Mouse (Mus musculus) T-helper 17 cell (primary cell): ENCODE results near the gene Acot7.

Experiments
- in situ Hi-C, 2 experiments: fragments of 300-600 bp; cut with MboI, MseI; formaldehyde crosslinking; loops; 1 replicate in 1 of 2; 2 replicates in 1 of 2; pipeline ENCODE4 v1.15.1; 2025; ENCODE audit warnings: high pct_unique_total_duplicates in 2 of 2

Acot7 gene

DNA sequence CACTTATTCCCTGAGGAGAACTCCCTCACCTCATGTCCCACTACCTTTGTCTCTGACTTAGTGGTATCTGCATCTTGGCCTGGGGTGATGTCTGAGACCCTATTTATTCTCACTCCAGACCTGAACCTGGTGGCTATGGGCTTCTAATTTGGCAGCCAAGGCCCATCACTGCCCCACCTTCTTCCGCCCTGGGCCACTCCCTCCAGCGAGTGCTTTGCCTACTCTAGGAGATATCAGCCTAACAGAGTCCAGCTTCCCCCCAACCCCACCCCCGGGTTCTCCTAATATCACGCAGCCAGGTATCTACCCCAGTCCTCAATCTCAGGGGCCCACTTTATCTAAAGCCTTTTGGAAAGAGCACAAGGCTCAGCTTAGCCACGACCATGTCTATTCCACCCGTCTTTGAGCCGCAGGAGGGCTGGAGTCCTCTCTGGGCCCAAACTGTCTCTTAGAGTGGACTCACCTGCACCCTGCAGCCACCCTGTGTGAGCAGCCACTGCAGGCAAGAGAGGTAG lies 26.4 kb upstream of the Acot7 start:
- in situ Hi-C loops = loop anchor here (25.0 kb wide), 2 partner anchors 286 to 1986 kb away; partner anchors contain the start of genes Trp73 (in 1 of the 2) and Wrap73 (in 1 of the 2)

DNA sequence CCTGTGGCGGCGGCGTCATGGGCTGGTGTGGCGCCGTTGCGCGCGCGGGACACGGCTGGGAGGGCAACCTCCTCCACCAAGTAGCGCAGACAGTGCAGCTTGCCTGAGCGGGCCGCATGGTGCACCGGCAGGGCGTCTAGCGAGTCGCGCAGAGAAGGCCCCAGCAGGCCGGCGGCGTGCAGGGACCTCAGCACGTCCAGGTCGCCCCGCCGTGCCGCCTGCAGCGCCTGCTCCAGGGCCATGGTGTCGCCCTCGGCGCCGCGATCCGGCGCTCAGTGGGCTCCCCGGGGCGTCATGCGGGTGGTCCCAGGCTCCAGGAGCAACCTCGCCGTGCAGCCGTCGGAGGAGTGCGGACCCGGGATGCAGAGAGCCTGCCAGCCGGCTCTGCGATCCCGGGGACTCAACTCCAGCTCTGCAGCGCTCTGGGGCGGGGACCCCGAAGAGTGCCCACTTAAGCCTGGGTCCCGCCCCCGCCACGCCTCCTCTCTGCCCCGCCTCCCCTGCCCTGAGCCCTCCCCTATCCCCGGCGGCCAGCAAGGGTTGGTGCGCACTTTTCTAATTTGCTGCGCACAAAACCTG lies 25.9 kb upstream of the Acot7 start, which contains the start of gene Espn:
Espn (minus strand) TSS at position 406 of the 579 bp plus-strand sequence.
- in situ Hi-C loops = loop anchor here (25.0 kb wide), 2 partner anchors 285 to 1985 kb away; partner anchors contain the start of genes Trp73 (in 1 of the 2) and Wrap73 (in 1 of the 2)

DNA sequence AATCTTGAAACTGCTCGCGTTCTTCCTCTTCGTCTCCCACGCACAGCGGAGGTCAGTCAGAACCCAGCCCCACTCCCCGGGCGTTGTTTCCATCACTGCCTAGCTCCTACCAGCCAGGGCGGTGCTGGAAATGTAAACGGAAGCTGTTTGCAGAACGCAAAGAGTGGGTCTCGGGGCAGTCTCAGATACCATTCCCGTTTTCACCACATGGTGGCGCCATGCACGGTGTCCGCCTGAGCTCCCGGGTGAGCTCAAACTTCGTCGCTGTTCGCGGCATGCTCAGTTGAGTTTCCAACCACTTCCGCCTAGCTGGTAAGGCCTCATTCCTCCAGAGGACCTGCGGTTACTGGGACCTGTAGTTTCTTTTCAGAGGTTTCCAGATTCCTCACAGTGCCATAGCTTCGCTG lies 24.2 kb upstream of the Acot7 start:
- in situ Hi-C loops = loop anchor here (25.0 kb wide), 2 partner anchors 284 to 1984 kb away; partner anchors contain the start of genes Trp73 (in 1 of the 2) and Wrap73 (in 1 of the 2)

DNA sequence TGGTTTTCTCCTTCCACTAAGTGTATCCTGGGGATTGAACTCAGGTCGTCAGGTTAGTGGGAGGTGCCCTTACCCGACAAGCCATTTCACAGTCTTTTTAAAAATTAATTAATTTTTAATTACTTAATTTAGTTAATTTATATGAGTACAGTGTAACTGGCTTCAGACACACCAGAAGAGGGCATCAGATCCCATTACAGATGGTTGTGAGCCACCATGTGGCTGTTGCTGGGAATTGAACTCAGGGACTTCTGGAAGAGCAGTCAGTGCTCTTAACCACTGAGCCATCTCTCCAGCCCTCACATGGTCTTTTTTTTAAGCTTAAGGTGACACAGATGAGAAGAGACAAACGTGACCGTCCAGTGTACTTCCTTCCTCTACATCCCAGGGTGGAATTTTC lies 22.9 kb upstream of the Acot7 start:
- in situ Hi-C loops = loop anchor here (25.0 kb wide), 2 partner anchors 282 to 1982 kb away; partner anchors contain the start of genes Trp73 (in 1 of the 2) and Wrap73 (in 1 of the 2)

DNA sequence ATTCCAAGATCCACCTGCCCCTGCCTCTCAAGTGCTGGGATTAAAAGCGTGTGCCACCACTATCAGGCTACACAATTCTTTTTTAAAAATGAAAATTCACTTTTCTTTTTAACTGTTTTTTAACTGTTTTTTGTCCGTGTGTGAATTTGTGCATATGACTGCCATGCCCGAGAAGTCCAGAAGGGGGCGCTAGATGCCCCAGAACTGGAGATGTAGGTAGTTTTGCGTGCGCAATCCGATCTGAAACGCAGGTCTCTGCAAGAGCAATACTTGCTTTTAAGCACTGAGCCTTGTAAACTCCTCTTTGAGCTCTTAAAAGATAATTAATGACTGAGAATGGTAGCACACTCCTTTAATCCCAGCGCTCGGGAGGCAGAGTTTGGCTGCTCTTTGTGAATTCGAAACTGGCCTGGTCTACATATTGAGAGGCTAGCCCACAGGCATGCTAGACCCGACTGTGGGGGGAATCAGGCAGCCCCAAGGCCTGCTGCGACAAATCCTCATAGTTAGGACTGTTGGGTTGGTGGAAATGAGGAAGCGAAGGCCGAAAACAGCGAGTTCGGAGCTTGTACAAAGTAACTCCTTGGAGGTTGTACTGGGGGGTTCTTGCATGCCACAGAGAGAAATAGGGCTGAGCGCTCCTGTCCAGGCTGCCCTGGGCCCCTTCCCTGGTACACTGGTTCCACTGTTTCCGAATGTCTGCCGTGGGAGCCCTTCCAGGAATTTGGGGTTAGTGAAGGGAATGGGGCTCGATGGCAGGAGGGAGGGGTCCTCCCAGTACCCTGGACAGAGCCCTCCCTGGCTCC lies 20.0 kb upstream of the Acot7 start:
- in situ Hi-C loops = loop anchor here (25.0 kb wide), 2 partner anchors 279 to 1979 kb away; partner anchors contain the start of genes Trp73 (in 1 of the 2) and Wrap73 (in 1 of the 2)

DNA sequence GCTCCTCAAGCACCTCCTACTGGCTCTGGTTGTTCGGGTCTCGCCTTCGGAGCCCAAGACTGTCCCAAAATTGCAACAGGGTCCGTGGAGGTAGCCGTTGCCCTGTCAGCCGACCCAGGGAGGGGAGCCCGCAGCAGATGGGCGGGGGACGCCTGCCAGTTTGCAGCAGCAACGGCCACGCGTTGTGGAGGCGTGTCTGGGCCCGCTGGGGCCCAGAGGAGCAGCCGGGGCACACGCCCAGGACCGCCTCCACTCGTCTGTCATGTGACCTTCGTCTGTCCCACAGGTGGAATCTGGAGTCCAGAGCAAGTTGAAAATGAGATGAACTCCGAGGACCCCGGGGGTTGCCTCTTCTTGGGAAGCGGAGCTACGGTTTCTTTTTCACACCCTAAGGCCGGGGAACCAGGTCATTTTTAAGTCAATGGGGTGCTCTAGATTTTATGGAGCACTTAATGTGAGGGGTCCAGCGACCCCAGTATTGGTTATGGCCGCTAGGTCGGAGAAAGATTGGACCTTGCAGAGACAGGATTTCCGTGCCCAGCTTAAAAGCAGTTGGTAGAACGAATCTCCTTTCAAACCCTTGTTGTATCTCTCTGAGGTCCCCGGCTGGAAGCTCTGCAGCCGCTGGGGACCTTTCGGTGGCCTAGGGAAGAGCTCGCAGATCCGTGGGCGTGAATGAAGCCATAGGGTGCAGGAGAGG lies 19.2 kb upstream of the Acot7 start, which contains the start of gene Hes2:
Hes2 (plus strand) TSS at position 283 of the 700 bp plus-strand sequence.
- in situ Hi-C loops = loop anchor here (25.0 kb wide), 2 partner anchors 279 to 1979 kb away; partner anchors contain the start of genes Trp73 (in 1 of the 2) and Wrap73 (in 1 of the 2)

DNA sequence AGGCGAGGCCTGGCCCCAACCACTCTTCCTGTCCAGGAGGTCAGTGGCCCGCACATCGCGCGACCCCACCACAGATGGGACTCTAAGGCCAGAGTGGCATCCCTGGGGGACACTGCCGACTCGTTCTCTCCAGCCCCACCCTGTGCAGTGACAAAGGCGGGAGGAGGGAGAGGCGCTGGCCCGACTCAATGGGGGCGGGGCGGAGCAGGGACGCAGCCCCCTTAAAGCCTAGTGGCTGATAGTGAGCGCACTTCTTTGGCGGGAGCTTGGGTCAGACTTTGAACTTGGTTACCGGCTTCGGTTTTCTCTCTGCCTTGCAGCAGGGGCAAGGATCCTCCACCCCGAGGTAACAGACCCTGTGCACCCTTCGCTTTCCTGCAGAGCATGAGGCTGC lies 18.7 kb upstream of the Acot7 start:
- in situ Hi-C loops = loop anchor here (25.0 kb wide), 2 partner anchors 278 to 1978 kb away; partner anchors contain the start of genes Trp73 (in 1 of the 2) and Wrap73 (in 1 of the 2)

DNA sequence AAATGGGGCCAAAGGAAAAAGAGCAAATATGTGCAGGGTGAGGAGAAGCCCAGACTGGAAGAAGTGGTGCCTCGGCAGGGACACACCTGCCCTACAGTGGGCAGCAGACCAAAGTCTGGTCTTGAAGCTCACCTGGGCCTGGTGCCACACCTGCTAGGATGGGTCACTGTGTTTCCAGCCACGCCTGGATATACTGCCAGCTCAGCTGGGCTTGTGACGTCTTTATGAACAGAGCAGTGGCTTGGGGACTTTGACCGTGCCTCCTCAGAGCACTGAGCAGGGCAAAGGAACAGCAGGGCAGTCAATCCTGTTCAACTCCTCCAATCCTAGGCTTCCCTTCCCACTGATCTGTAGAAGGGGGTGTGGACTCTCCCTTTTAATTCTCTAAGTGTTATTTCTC lies 17.2 kb upstream of the Acot7 start:
- in situ Hi-C loops = loop anchor here (25.0 kb wide), 2 partner anchors 277 to 1977 kb away; partner anchors contain the start of genes Trp73 (in 1 of the 2) and Wrap73 (in 1 of the 2)

DNA sequence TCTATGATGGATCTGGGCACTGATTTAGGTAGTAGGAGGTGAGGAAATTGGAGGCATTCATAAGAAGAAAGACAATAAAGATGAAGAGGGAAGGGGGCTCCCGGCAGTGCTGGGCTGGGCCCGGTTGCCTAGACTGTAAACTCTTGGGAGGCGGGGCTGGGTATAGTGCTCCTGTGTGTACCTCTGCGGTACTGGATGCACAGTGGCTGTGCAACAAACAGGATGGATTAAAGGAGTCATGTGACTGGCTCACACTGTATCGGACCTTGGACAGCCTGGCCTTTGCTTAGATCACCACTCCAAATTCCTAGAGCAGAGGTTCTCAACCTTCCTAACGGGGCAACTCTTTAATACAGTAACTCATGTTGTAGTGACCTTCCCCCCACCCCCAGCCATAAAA lies 16.3 kb upstream of the Acot7 start:
- in situ Hi-C loops = loop anchor here (25.0 kb wide), 2 partner anchors 276 to 1976 kb away; partner anchors contain the start of genes Trp73 (in 1 of the 2) and Wrap73 (in 1 of the 2)

DNA sequence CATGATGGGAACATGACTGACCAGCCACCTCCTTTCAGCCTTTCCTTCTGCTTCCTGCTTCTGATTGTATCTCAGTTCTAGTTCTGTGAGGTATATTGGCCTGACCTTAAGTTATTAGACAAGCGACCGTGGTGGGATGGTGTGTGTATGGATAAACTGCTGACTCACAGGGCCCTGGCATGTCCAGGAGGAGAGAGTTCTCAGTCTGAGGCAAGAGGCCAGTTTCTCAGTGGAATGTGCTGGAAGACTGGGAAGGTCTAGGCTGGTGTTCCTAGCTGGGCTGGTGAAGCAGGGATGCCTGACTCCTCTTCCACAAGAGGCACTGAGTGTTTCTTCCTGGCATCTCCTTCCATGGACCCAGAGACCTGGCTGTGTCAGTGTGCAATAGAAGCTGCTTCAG lies 15.2 kb upstream of the Acot7 start:
- in situ Hi-C loops = loop anchor here (25.0 kb wide), 2 partner anchors 275 to 1975 kb away; partner anchors contain the start of genes Trp73 (in 1 of the 2) and Wrap73 (in 1 of the 2)

DNA sequence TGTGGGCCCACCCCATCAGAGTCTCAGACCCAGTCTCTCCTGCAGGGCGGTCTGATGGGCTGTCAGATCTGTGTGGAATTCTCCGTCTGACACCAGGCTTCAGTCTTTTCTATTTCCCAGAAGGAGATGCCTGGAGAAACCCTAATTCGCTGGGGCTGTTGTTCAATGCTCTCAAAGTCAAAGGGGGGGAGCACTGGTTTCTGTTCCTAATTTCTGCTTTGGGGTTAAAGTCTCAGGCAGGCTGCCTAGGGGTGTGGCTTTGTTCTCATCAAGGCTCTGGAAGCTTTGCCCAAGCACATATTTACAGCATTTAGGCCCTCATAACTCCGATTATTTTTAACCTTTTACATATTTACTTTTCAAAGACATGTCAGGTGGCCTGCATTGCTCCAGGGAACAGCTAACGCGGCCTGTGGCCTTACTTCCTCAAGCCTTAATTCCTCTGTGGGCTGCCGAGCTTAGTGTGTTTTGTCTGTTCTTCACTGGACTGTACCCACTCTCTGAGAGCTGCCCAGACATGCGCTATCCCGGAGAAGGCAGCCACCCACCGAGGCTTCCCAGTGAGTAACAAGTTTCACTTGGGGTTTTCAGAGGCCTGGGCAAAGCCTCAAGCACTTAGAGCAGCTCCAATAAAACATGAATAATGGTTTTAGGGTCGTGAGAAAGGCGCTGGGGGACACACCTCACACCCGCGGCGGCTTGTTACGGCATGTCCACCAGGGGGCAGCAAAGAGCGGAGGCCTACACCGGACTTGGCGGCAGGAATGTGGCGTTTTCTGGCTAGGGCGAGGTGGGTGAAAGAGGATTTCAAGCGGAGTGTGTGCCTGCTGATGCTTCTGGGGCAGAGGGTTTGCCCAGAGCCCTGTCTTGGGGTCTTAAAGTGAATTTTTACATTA lies 12.7 kb upstream of the Acot7 start:
- in situ Hi-C loops = loop anchor here (25.0 kb wide), 2 partner anchors 272 to 1972 kb away; partner anchors contain the start of genes Trp73 (in 1 of the 2) and Wrap73 (in 1 of the 2)

DNA sequence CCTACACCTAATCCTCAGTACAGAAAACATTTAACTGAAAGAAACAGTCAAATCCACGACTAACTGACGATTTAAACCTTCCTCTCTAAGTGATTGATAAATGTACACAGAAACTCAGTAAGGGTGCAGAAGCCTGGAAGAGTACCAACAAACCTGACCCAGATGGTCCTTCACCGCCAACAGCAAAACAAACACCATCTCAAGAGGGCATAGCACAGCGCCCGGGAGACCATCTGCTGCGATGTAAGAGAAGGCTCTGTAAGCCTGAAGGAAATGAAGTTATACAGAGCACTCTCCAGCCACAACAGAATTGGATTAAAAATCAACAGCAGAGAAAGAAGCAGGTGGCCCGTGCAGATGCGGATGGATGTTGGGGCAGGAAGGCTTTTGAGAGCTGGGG lies 9.9 kb upstream of the Acot7 start:
- in situ Hi-C loops = loop anchor here (25.0 kb wide), 2 partner anchors 269 to 1969 kb away; partner anchors contain the start of genes Trp73 (in 1 of the 2) and Wrap73 (in 1 of the 2)

DNA sequence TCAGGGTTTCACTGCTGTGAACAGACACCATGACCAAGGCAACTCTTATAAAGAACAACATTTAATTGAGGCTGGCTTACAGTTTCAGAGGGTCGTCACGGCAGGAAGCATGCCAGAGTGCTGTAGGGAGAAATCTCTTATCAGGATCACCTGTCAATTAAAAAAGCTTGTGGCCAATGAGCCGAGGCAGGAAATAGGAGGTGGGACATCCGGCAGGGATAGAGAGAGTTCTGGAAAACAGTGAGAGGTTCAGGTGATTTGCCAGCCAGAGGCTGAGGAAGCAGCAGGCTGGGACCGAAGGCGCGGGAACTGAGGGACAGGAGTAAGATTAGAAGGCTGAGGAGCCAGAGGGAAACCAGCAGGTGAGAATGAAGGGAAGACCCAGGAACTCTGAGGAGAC lies 8.8 kb upstream of the Acot7 start:
- in situ Hi-C loops = loop anchor here (25.0 kb wide), 2 partner anchors 268 to 1968 kb away; partner anchors contain the start of genes Trp73 (in 1 of the 2) and Wrap73 (in 1 of the 2)

DNA sequence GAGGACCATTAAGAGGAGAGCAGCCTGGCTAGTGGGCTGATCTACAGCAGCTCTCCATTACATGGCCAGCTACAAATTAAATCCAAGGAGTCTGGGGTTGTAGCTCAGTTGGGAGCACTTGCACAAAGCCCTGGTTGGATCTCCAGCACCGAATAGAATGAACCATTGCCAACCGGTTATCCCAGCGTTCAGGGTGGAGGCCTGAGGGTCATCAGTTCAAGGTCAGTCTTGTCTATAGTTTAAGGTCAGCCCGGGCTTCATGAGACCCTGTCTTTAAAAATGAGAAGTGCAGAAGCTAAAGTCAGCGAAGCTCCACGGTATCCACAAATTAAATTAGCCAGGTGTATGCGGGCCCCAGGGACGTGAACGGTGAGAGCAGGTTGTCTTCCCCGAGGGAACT lies 7.6 kb upstream of the Acot7 start:
- in situ Hi-C loops = loop anchor here (5.0 to 25.0 kb wide), 5 partner anchors 42 to 1967 kb away; partner anchors contain the start of genes Trp73 (in 1 of the 2) and Wrap73 (in 1 of the 2)

DNA sequence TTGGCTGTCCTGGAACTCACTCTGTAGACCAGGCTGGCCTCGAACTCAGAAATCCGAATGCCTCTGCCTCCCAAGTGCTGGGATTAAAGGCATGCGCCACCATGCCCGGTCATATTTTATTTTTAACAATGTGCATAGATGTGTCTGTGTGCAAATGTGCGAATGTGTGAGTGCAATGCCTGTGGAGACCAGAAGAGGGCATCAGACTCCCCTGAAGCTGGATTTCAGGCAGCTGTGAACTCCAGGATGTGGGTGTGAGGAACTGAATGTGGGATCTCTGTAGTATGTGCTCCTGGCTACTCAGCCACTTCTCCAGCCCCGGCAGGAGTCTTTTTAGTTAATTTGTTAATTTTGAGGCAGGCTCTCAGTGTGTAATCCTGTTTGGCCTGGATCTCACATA lies 6.4 kb upstream of the Acot7 start:
- in situ Hi-C loops = loop anchor here (5.0 to 25.0 kb wide), 5 partner anchors 41 to 1966 kb away; partner anchors contain the start of genes Trp73 (in 1 of the 2) and Wrap73 (in 1 of the 2)

DNA sequence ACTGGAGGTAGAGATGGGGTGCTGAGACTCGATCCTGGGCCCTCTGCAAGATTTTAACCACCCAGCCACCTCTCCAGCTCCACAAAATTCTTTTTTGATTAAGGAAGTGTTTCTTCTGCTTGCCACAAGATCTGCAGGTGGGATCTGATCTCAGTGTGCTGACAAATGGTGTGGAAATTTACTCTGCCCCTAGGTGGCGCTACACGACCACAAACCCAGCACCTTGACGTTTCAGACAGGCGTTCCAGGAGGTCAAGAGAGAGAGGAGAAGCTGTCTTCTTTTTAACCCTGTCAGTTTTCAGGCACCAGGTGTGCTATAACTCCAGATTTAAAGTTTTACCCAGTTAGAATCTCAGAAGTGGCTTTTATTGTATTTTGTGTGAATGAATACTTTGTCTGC lies 4.9 kb upstream of the Acot7 start:
- in situ Hi-C loops = loop anchor here (5.0 to 25.0 kb wide), 5 partner anchors 39 to 1964 kb away; partner anchors contain the start of genes Trp73 (in 1 of the 2) and Wrap73 (in 1 of the 2)

DNA sequence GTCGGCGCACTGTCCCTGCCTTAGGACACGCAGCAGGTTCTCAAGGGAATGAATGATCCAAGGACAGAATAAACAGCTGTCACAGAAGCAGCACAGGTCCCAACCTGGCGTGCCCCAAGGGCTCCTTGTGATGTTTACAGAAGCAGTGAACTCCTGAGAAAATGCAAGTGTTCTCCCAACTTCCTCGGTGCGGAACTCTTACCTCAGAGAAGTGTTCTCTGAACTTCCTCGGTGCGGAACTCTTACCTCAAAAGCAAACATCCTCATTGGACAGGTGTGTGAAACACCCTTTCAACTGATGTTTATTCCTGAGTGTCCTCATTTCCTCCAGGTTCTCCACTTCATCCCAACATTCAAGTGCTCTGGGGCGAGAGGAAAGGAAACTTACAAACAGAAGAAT lies 4.0 kb upstream of the Acot7 start:
- in situ Hi-C loops = loop anchor here (5.0 to 25.0 kb wide), 5 partner anchors 38 to 1963 kb away; partner anchors contain the start of genes Trp73 (in 1 of the 2) and Wrap73 (in 1 of the 2)

DNA sequence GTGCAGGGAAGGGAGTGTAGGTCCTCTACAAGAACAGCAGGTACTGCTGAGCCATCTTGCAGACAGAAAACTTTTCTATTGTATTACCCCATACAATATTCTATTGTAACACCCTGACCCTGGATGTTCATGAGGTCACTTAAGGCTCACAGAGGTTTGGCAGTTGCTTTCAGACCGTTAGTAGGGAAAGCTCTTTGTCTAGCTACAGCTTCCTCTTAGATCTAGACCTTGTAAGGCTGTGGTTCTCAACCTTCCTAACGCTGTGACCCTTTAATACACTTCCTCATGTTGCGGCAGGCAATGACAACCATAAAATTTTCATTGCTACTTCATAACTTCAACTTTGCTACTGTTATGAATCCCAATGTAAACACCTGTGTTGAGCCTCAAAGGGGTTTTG lies 1.3 kb upstream of the Acot7 start:
- in situ Hi-C loops = loop anchor here (5.0 to 10.0 kb wide), 3 partner anchors 36 to 1382 kb away; no protein-coding TSS in a partner anchor

DNA sequence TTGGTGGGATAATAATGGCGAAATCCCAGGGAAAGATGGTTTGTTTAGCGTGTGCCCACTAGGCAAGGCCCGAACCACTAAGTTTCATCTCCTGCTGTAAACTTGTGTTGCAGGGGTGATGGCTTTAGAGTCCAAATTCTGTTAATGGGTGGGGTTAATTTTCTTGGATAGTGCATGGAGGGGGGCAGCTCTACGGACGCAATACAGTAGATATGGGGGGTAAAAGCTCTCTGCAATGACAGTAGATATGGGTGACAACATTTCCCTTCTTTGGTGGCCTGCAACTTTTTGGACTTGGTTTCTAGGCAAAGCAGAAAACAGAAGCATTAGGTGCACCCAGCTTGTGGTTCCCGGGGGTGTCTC lies 779 bp upstream of the Acot7 start:
- in situ Hi-C loops = loop anchor here (5.0 to 10.0 kb wide), 3 partner anchors 35 to 1382 kb away; no protein-coding TSS in a partner anchor
